Mouse (Mus musculus): Measurements from ENCODE around the gene Vmn2r45. TPM values are rescaled to one million over a fixed set of nuclear protein-coding genes. Genes with fewer than 3 reads are reported as not detected.

The Vmn2r45 gene
- polyA plus RNA-seq (2014; fragmentation: Illumina TruSeq; extraction: RNeasy Lipid Tissue Mini Kit (QIAGEN cat#74804); ENCODE audit: low read depth, low replicate concordance) = not detected

DNA sequence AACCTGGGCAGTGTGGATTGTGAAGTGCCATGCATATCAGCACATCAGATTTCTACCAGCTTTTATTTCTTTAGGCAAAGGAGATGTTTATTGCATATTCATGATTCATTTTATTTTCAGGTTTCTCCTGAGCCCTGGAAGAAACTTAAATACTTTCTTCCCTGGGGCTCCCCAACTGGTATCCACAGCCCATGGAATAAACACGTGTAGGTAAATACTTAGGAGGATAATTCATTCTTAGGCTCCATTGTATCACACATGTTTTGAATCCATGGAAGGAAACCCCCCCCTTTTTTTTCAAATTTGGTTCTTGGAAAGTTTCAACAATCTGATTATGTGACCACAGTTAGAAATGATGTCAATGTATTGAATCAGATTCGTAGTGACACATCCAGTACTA lies at the start of gene Vmn2r45:
Gene Vmn2r45 (minus strand): TSS at position 101 of the 400 bp plus-strand sequence.

Other genes starting within 250 kb of the Vmn2r45 start
- not detected for gene Vmn2r43, start 228.5 kb downstream of the Vmn2r45 start, polyA plus RNA-seq (2014; fragmentation: Illumina TruSeq; extraction: RNeasy Lipid Tissue Mini Kit (QIAGEN cat#74804); ENCODE audit: low read depth, low replicate concordance)
- gene Vmn2r44, start 105.7 kb downstream of the Vmn2r45 start, polyA plus RNA-seq (2014; fragmentation: Illumina TruSeq; extraction: RNeasy Lipid Tissue Mini Kit (QIAGEN cat#74804); ENCODE audit: low read depth, low replicate concordance) = not detected